20 mouse cellular contexts compared by ENCODE assay signal in genomic region chr2:166321992-166322667, GRCm38 (mm10).
DNase-seq lines count a peak whose midpoint lies in the region; ATAC-seq lines count a peak whose summit lies in the region.
"Had no signal": no experiment of that assay in that cellular context is flagged by ENCODE, and none has a peak within 500 bp of the region (broad histone marks: within the 10 kb centered on the region; RNA-seq: fewer than 3 reads in every experiment).

No protein-coding gene starts in this region.

- peak overlapping the region; percentile 64; the same call in 1 of the 2 replicates for H3K27ac ChIP-seq in hindbrain, embryonic 12.5 days
- H3K27ac ChIP-seq in hindbrain, embryonic 16.5 days (ENCODE audit: low read depth, low read length) = no peak overlapping the region
- 0 out of 2 replicates have a peak overlapping the region, but pooled peaks have one; percentile 60 for H3K27ac ChIP-seq in neural tube, embryonic 11.5 days (ENCODE audit: low read depth, low read length)
- no peak overlapping the region for H3K27ac ChIP-seq in neural tube, embryonic 15.5 days (replicated peaks)
- H3K27ac ChIP-seq: macrophage had no signal

- H3K9ac ChIP-seq in hindbrain, embryonic 12.5 days = no peak overlapping the region
- no peak overlapping the region for H3K9ac ChIP-seq in hindbrain, embryonic 16.5 days (ENCODE audit: low read depth, low read length)
- H3K9ac ChIP-seq in neural tube, embryonic 11.5 days (ENCODE audit: low read length) = no peak overlapping the region
- no peak overlapping the region for H3K9ac ChIP-seq in neural tube, embryonic 15.5 days (replicated peaks)
- H3K9ac ChIP-seq: embryonic facial prominence, embryonic 13.5 days; lung, embryonic 15.5 days had no signal

- no peak overlapping the region for H3K4me2 ChIP-seq in hindbrain, embryonic 12.5 days (replicated peaks)
- no peak overlapping the region for H3K4me2 ChIP-seq in hindbrain, embryonic 16.5 days (ENCODE audit: low read length)
- no peak overlapping the region for H3K4me2 ChIP-seq in neural tube, embryonic 11.5 days (ENCODE audit: low read depth)
- no peak overlapping the region for H3K4me2 ChIP-seq in neural tube, embryonic 15.5 days
- H3K4me2 ChIP-seq: embryonic facial prominence, embryonic 13.5 days; liver, embryonic 11.5 days; lung, embryonic 15.5 days had no signal

- ATAC-seq in hindbrain, embryonic 12.5 days (ENCODE audit: low FRiP score) = no peak
- no peak for ATAC-seq in hindbrain, embryonic 16.5 days
- no peak for ATAC-seq in neural tube, embryonic 11.5 days (ENCODE audit: insufficient read depth, low FRiP score, low TSS enrichment)
- no peak for ATAC-seq in neural tube, embryonic 15.5 days (ENCODE audit: low FRiP score)
- 0 out of 2 replicates have a peak, but pooled peaks have one; percentile 17 for ATAC-seq in monocyte, adult 5-6 weeks (replicated peaks; ENCODE audit: insufficient number of reproducible peaks, low FRiP score, low TSS enrichment, poor library complexity, severe bottlenecking)
- ATAC-seq in megakaryocyte, adult 5-6 weeks (ENCODE audit: poor library complexity, severe bottlenecking) = no peak

- peaks cover 42% of the 10 kb centered on the region for H3K4me1 ChIP-seq in hindbrain, embryonic 12.5 days
- peaks cover 14% of the 10 kb centered on the region for H3K4me1 ChIP-seq in hindbrain, embryonic 16.5 days (ENCODE audit: control insufficient read depth, insufficient read depth, low read depth, low read length)
- peaks cover 21% of the 10 kb centered on the region for H3K4me1 ChIP-seq in neural tube, embryonic 11.5 days (ENCODE audit: control insufficient read depth, insufficient read depth, low read length)
- H3K4me1 ChIP-seq in neural tube, embryonic 15.5 days = peaks cover 37% of the 10 kb centered on the region

- peaks cover 39% of the 10 kb centered on the region for H3K27me3 ChIP-seq in hindbrain, embryonic 12.5 days
- H3K27me3 ChIP-seq in hindbrain, embryonic 16.5 days (replicated peaks; ENCODE audit: control insufficient read depth, insufficient read depth, low read length) = 0 out of 2 replicates have a peak, but pooled peaks cover 5% of the 10 kb centered on the region
- H3K27me3 ChIP-seq in neural tube, embryonic 11.5 days (ENCODE audit: control insufficient read depth, insufficient read depth, low read length) = peaks cover 4% of the 10 kb centered on the region; the same call in 1 of the 2 replicates
- H3K27me3 ChIP-seq in neural tube, embryonic 15.5 days (replicated peaks) = 0 out of 2 replicates have a peak, but pooled peaks cover 7% of the 10 kb centered on the region
- H3K27me3 ChIP-seq: embryonic facial prominence, embryonic 13.5 days had no signal

- 70% methylated on average over 6 of the region's 6 CpGs for WGBS in hindbrain, embryonic 12.5 days
- 86% methylated on average over 6 of the region's 6 CpGs for WGBS in hindbrain, embryonic 16.5 days
- whole genome bisulfite sequencing in neural tube, embryonic 11.5 days = 81% methylated on average over 6 of the region's 6 CpGs
- 85% methylated on average over 6 of the region's 6 CpGs for WGBS in neural tube, embryonic 15.5 days

- H3K9me3 ChIP-seq in hindbrain, embryonic 12.5 days (replicated peaks) = no peaks in the 10 kb centered on the region
- no peaks in the 10 kb centered on the region for H3K9me3 ChIP-seq in hindbrain, embryonic 16.5 days (ENCODE audit: control insufficient read depth, low read length)
- H3K9me3 ChIP-seq in neural tube, embryonic 11.5 days (ENCODE audit: control insufficient read depth, low read length) = no peaks in the 10 kb centered on the region
- no peaks in the 10 kb centered on the region for H3K9me3 ChIP-seq in neural tube, embryonic 15.5 days (replicated peaks)
- H3K9me3 ChIP-seq: embryonic facial prominence, embryonic 13.5 days; lung, embryonic 15.5 days had no signal

- H3K36me3 ChIP-seq in hindbrain, embryonic 12.5 days = no peaks in the 10 kb centered on the region
- H3K36me3 ChIP-seq in hindbrain, embryonic 16.5 days (ENCODE audit: control insufficient read depth, insufficient read depth, low read length) = no peaks in the 10 kb centered on the region
- no peaks in the 10 kb centered on the region for H3K36me3 ChIP-seq in neural tube, embryonic 11.5 days (ENCODE audit: control insufficient read depth, insufficient read depth, low read length)
- no peaks in the 10 kb centered on the region for H3K36me3 ChIP-seq in neural tube, embryonic 15.5 days
- H3K36me3 ChIP-seq: embryonic facial prominence, embryonic 13.5 days; lung, embryonic 15.5 days had no signal

- no peak for DNase-seq in neural tube, embryonic 11.5 days (ENCODE audit: low spot score)
- DNase-seq in kidney, postnatal 25 days = peak; percentile 47 to 65
- DNase-seq in layer of hippocampus, postnatal 14 days (ENCODE audit: low spot score in 2 of 2) = no peak
- DNase-seq: adrenal gland, postnatal 10 days; B cell, adult 2 months; cerebellum, adult 11 months; cerebellum, postnatal 36 days; gastrocnemius, postnatal 10 days; heart, adult 18-20 months; layer of hippocampus, adult 9-11 months; thymus, postnatal 36 days had no signal

- H3K4me3 ChIP-seq in hindbrain, embryonic 12.5 days = no peak overlapping the region
- no peak overlapping the region for H3K4me3 ChIP-seq in hindbrain, embryonic 16.5 days (ENCODE audit: low read length)
- H3K4me3 ChIP-seq in neural tube, embryonic 11.5 days (ENCODE audit: low read depth, low read length) = no peak overlapping the region
- H3K4me3 ChIP-seq in neural tube, embryonic 15.5 days (replicated peaks) = no peak overlapping the region
- H3K4me3 ChIP-seq: embryonic facial prominence, embryonic 13.5 days; lung, embryonic 15.5 days had no signal

Comparison
In these comparisons a context has a peak if more than half of its experiments do, and no peak if none do; other contexts are left out.
1. H3K27ac ChIP-seq: peak in hindbrain, embryonic 12.5 days (single experiment) and neural tube, embryonic 11.5 days (single experiment); none in hindbrain, embryonic 16.5 days (single experiment) and neural tube, embryonic 15.5 days (single experiment).
2. DNase-seq: peak in kidney, postnatal 25 days (2 of 2); none in neural tube, embryonic 11.5 days (single experiment) and layer of hippocampus, postnatal 14 days (0 of 2).